Mouse (Mus musculus): ENCODE measurements around the gene Spg7.

The Spg7 gene

DNA sequence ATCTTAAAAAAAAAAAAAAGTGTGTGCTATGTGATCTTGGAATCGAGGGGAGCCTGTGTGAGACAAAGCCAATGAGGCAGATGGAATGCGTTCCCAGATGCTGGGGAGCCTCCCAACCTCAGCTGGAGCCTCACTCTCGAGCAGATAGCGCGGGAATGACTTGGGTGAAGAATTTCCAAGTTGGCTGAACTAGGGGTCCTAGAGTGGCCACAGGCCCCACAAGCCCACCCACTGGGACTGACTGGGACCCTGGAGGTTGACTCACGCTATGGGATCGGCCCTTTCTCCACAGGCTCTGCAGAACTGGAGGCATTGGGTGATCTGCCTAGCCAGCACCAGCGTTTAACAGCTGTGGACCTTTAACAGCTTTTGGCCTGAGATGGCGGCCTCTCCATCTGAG is 73.5 kb downstream of the Spg7 start:
- DNase-seq: no peak

DNA sequence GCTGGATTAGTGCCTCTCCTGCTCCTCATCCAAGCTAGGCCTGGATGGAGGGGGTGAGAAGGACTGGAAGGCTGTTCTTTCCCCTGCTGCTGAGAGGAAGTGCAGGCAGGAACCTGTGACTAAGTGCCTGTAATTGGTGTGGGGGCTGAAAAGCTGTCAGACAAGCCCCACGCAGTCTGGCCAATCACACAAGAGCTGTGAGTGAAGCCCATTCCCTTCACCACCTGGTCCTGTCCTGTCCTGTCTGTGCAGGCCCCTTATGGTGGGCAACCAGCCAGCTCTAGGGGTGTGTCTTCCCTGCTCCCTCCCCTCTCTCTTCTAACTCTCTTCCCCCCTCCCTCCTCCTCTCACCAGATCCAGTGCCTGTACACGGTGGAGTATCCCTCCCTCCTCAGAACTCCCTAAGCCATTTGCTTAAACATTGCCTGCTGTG is 74.9 kb downstream of the Spg7 start:
- peak; percentile 73 for DNase-seq

- DNase-seq: no peak
Measured at GRCm38 (mm10) chr8:123138741-123139140, 76.0 kb downstream of the Spg7 start.

DNA sequence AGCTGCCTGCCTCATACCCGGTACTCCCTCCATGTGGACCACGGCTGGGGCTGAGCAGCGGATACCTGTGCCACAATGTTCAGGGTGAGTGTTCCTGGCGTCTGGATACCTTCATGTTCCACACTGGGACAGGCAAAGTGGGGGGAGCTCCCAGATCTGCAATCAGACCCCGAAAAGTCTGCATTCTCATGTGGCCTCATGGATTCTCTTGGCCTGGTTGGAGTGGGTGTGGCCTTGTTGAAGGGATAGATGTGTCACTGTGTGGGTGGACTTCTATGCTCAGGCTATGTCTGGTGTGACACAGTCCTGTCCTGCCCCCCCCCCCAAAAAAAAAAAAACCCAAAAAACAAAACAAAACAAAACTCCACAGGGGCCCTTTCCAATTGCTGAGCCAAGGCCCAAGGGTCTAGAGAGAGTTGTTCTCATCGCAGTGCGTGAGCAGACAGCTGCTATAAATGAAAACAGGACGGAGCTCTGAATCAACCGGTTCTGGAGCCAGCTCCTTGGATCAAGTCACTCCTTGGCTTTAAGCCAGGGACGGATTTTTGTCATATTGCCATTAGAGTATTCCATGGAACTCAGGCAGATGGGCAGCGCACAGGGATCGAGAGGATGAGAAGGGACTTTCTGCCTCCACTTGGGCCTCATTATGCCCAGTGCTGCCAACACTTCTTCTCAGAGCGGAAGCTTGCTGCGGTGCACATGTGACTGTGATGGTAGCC is 79.2 kb downstream of the Spg7 start:
- peak; percentile 79 for DNase-seq

- DNase-seq: no peak
Measured at GRCm38 (mm10) chr8:123145279-123145678, 82.5 kb downstream of the Spg7 start.

- no peak for DNase-seq
Measured at GRCm38 (mm10) chr8:123146390-123146789, 83.6 kb downstream of the Spg7 start.

Data from right cerebral cortex, adult 18-20 months (tissue).